Mouse (Mus musculus) left cerebral cortex, adult 2 months (tissue): Measurements from ENCODE around the gene Npepl1. TPM values are rescaled to one million over a fixed set of nuclear protein-coding genes. Genes with fewer than 3 reads are reported as not detected.

Experiments
- DNase-seq, 2 experiments: peaks; one replicate each; pipeline ENCODE4 v3.0.0; 2021 to 2022; ENCODE audit warnings: low spot score in 2 of 2, mixed read lengths in 1 of 2; ENCODE audit errors: extremely low spot score in 1 of 2
- H3K27ac ChIP-seq: fragments of 200-600 bp; 2 replicates; pipeline ENCODE4 v1.8.1; 2022
- H3K4me3 ChIP-seq: fragments of 200-600 bp; 2 replicates; pipeline ENCODE4 v1.8.1; 2022
- CTCF ChIP-seq: fragments of 200-600 bp; IDR thresholded peaks from 2 replicates; pipeline ENCODE4 v1.8.1; 2022; ENCODE audit warnings: antibody characterized with exemption, mild to moderate bottlenecking, moderate library complexity
- intact Hi-C: fragments of 180-260 bp; cut with DNase I; formaldehyde crosslinking; loops from one replicate; pipeline ENCODE4 v1.15.1; 2025
- total RNA-seq, 2 experiments: library from RNA; stranded (reverse); gene quantifications; 2 replicates each; pipeline ENCODE4 v1.2.3; 2021

The Npepl1 gene
- total RNA-seq, 2 experiments from 2014 or later: 12.8 to 13.7 TPM

GRCm38 (mm10) chr2:174112931-174113330 is 2.8 kb downstream of the Npepl1 start:
- Histone ChIP-seq H3K27ac (no peak overlapping the region), H3K4me3 (no peak overlapping the region)
- intact Hi-C loops: no loop called here
- DNase-seq: no peak
- no peak for TF ChIP-seq CTCF

GRCm38 (mm10) chr2:174114148-174114864 is 4.2 kb downstream of the Npepl1 start:
- H3K4me3 ChIP-seq: no peak overlapping the region
- no peak for DNase-seq
- H3K27ac ChIP-seq: no peak overlapping the region
- intact Hi-C loops: no loop called here
- no peak for TF ChIP-seq CTCF

- TF ChIP-seq CTCF: no peak
- intact Hi-C loops: no loop called here
- Histone ChIP-seq H3K4me3 (no peak overlapping the region), H3K27ac (no peak overlapping the region)
- DNase-seq: no peak
These were observed 6.8 kb downstream of the Npepl1 start for GRCm38 (mm10) chr2:174116929-174117328.

GRCm38 (mm10) chr2:174118141-174118540 is 8.0 kb downstream of the Npepl1 start:
- H3K4me3 ChIP-seq: no peak overlapping the region
- DNase-seq: no peak
- intact Hi-C loops: no loop called here
- H3K27ac ChIP-seq: no peak overlapping the region
- no peak for TF ChIP-seq CTCF

- Histone ChIP-seq H3K4me3 (no peak overlapping the region), H3K27ac (no peak overlapping the region)
- intact Hi-C loops: no loop called here
- no peak for DNase-seq
- TF ChIP-seq CTCF: no peak
These were observed 9.1 kb downstream of the Npepl1 start for GRCm38 (mm10) chr2:174119259-174119658.

- no peak for TF ChIP-seq CTCF
- no peak for DNase-seq
- Histone ChIP-seq H3K4me3 (no peak overlapping the region), H3K27ac (no peak overlapping the region)
- intact Hi-C loops: no loop called here
These were observed 10.5 kb downstream of the Npepl1 start for GRCm38 (mm10) chr2:174120631-174121030.

GRCm38 (mm10) chr2:174121411-174121947 is 11.3 kb downstream of the Npepl1 start:
- intact Hi-C loops: no loop called here
- DNase-seq: no peak
- no peak for TF ChIP-seq CTCF
- H3K4me3 ChIP-seq: no peak overlapping the region
- no peak overlapping the region for H3K27ac ChIP-seq

- intact Hi-C loops: no loop called here
- Histone ChIP-seq H3K27ac (no peak overlapping the region), H3K4me3 (no peak overlapping the region)
- TF ChIP-seq CTCF: no peak
- no peak for DNase-seq
These were observed 12.2 kb downstream of the Npepl1 start for GRCm38 (mm10) chr2:174122331-174122730.

- no peak for TF ChIP-seq CTCF
- DNase-seq: peak in 1 of 2 experiments; percentile 5
- intact Hi-C loops: no loop called here
- H3K27ac ChIP-seq: no peak overlapping the region
- no peak overlapping the region for H3K4me3 ChIP-seq
These were observed 13.6 kb downstream of the Npepl1 start for GRCm38 (mm10) chr2:174123731-174124130.

- intact Hi-C loops: loop anchor here (1.0 kb wide), 1 partner anchor 33 kb away; no protein-coding TSS in a partner anchor
- no peak for TF ChIP-seq CTCF
- peak; percentile 76 to 81 for DNase-seq
- H3K4me3 ChIP-seq: no peak overlapping the region
- no peak overlapping the region; the same call in 1 of the 2 replicates for H3K27ac ChIP-seq
These were observed 16.6 kb downstream of the Npepl1 start for GRCm38 (mm10) chr2:174126522-174127375.

- intact Hi-C loops: loop anchor here (1.0 kb wide), 1 partner anchor 32 kb away; no protein-coding TSS in a partner anchor
- DNase-seq: no peak
- no peak overlapping the region for H3K27ac ChIP-seq
- TF ChIP-seq CTCF: no peak
- no peak overlapping the region for H3K4me3 ChIP-seq
These were observed 17.2 kb downstream of the Npepl1 start for GRCm38 (mm10) chr2:174127376-174127713.

- no peak overlapping the region for H3K4me3 ChIP-seq
- no peak for TF ChIP-seq CTCF
- no peak for DNase-seq
- no peak overlapping the region for H3K27ac ChIP-seq
- intact Hi-C loops: no loop called here
These were observed 18.8 kb downstream of the Npepl1 start for GRCm38 (mm10) chr2:174128926-174129325.
